Mouse (Mus musculus): ENCODE data around the gene Shc3. TPM values are rescaled to one million over a fixed set of nuclear protein-coding genes. Genes with fewer than 3 reads are reported as not detected.
A peak's percentile ranks its signal among the peaks of the same experiment; 100 is the strongest.

Shc3 gene
- polyA plus RNA-seq, 1 experiment from 2014 or later = 0.12 TPM

DNA sequence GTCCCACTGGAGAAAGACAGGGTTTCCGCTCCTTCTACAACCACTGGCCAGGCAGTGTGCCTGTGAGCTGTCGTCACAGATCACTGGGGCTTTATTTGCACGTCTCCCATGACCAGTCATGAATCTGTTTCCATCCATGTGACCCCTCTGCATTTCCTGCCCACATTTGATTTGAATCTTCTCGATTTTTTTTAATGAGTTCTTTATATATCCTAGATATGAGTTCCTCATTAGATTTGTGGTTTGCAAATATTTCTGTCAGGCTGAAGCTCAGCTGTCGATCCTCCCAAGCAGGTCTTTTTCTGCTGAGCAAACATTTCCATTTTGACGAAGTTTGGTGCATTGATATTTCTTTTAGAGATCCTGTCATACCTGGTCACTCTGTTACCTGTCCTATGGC, 171.4 kb downstream of the Shc3 start:
- Histone ChIP-seq H3K9me3 (ENCODE audit: control insufficient read depth, low read length) (peaks cover 7% of the 10 kb centered on the region; the same call in 1 of the 2 replicates), H3K27ac (ENCODE audit: low read depth, low read length) (no peak overlapping the region), H3K4me3 (ENCODE audit: low read length) (no peak overlapping the region), H3K4me2 (replicated peaks; ENCODE audit: low read depth, low read length) (no peak overlapping the region), H3K36me3 (ENCODE audit: control insufficient read depth, insufficient read depth, low read length) (no peaks in the 10 kb centered on the region), H3K4me1 (ENCODE audit: control insufficient read depth, insufficient read depth, low read length) (peaks cover 5% of the 10 kb centered on the region), H3K9ac (ENCODE audit: low read depth, low read length) (no peak overlapping the region), H3K27me3 (ENCODE audit: control insufficient read depth, insufficient read depth, low read length) (no peaks in the 10 kb centered on the region)
- 69% methylated on average over 6 of the region's 6 CpGs for WGBS
- ATAC-seq (ENCODE audit: low FRiP score, low TSS enrichment) = no peak

DNA sequence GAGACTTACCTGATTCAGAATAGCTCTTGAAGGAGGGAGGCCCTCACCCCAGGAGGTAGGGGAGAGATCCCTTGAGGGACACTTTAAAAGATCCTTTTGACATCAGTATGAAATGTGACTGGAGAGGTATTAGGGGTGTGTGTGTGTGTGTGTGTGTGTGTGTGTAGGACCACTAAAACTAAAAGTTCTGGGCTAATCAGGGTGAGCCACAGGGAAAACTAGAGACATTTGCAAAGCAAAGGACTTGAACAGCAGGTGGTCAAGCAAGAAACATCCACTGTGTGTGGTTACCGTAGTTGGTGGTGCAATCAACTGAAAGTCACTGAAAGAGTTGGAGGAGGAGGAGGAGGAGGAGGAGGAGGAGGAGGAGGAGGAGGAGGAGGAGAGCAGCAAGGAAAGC, 177.0 kb downstream of the Shc3 start:
- no peak overlapping the region for H3K4me2 ChIP-seq (replicated peaks; ENCODE audit: low read depth, low read length)
- no peak overlapping the region for H3K4me3 ChIP-seq (ENCODE audit: low read length)
- H3K9ac ChIP-seq (ENCODE audit: low read depth, low read length) = no peak overlapping the region
- 71% methylated on average over 1 of the region's 1 CpGs for WGBS
- no peaks in the 10 kb centered on the region for H3K27me3 ChIP-seq (ENCODE audit: control insufficient read depth, insufficient read depth, low read length)
- no peak for ATAC-seq (ENCODE audit: low FRiP score, low TSS enrichment)
- peaks cover 7% of the 10 kb centered on the region; the same call in 1 of the 2 replicates for H3K9me3 ChIP-seq (ENCODE audit: control insufficient read depth, low read length)
- peaks cover 9% of the 10 kb centered on the region for H3K4me1 ChIP-seq (ENCODE audit: control insufficient read depth, insufficient read depth, low read length)
- no peaks in the 10 kb centered on the region for H3K36me3 ChIP-seq (ENCODE audit: control insufficient read depth, insufficient read depth, low read length)
- H3K27ac ChIP-seq (ENCODE audit: low read depth, low read length) = no peak overlapping the region

DNA sequence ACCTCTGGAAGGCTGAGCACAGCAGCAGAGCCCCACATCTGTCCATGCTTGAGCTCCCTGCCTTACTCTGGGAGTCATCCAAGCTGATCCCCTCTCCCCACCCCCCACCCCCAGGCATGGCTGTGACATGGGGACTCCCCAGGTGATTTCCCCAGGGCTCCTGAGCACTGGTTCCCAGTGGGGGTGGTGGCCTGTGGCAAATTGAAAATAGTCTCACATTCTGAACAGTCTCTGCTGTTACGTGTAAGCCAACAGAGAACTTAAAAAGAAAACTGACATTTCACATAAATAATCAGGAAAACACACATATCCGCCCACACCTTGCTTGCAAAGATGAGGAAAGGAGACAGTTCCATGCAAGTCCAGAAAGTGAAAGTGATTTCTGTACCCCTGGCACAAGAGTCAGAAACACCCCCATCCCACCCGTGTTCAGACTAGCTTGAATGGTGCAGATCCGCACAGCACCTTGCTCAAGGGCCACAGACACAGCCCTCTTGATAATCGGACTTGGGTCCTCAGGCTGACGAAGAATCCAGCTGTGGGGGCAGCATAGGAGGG, 177.8 kb downstream of the Shc3 start:
- Histone ChIP-seq H3K27ac (ENCODE audit: low read depth, low read length) (0 out of 2 replicates have a peak overlapping the region, but pooled peaks have one; percentile 9), H3K9me3 (ENCODE audit: control insufficient read depth, low read length) (peaks cover 7% of the 10 kb centered on the region; the same call in 1 of the 2 replicates), H3K36me3 (ENCODE audit: control insufficient read depth, insufficient read depth, low read length) (no peaks in the 10 kb centered on the region), H3K4me1 (ENCODE audit: control insufficient read depth, insufficient read depth, low read length) (peaks cover 9% of the 10 kb centered on the region), H3K27me3 (ENCODE audit: control insufficient read depth, insufficient read depth, low read length) (no peaks in the 10 kb centered on the region), H3K4me3 (ENCODE audit: low read length) (no peak overlapping the region), H3K9ac (ENCODE audit: low read depth, low read length) (no peak overlapping the region), H3K4me2 (replicated peaks; ENCODE audit: low read depth, low read length) (no peak overlapping the region)
- 79% methylated on average over 6 of the region's 6 CpGs for WGBS
- no peak for ATAC-seq (ENCODE audit: low FRiP score, low TSS enrichment)

DNA sequence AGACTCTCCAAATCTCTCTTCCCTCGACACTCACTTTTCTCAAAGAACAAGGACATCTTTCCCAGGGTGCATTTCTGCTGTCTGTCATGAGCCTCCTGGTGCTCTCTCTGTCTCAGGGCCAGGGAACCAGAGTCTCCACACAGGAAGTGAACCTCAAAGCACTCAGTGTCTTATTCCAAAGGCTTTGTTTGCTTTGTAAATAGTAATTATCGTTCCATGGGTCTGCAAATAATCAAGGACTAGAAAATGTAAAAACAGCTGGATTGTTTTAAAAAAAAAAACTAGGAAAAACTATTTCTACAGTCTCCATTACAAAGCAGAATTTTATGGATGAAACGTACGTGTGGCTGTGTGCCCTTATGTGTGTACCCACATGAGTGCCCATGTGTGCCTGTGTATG, 178.8 kb downstream of the Shc3 start:
- no peaks in the 10 kb centered on the region for H3K36me3 ChIP-seq (ENCODE audit: control insufficient read depth, insufficient read depth, low read length)
- 27% methylated on average over 4 of the region's 4 CpGs for WGBS
- H3K9me3 ChIP-seq (ENCODE audit: control insufficient read depth, low read length) = peaks cover 7% of the 10 kb centered on the region; the same call in 1 of the 2 replicates
- no peak overlapping the region for H3K9ac ChIP-seq (ENCODE audit: low read depth, low read length)
- no peaks in the 10 kb centered on the region for H3K27me3 ChIP-seq (ENCODE audit: control insufficient read depth, insufficient read depth, low read length)
- H3K4me1 ChIP-seq (ENCODE audit: control insufficient read depth, insufficient read depth, low read length) = peaks cover 9% of the 10 kb centered on the region
- H3K27ac ChIP-seq (ENCODE audit: low read depth, low read length) = 0 out of 2 replicates have a peak overlapping the region, but pooled peaks have one; percentile 44
- no peak for ATAC-seq (ENCODE audit: low FRiP score, low TSS enrichment)
- H3K4me2 ChIP-seq (replicated peaks; ENCODE audit: low read depth, low read length) = no peak overlapping the region
- no peak overlapping the region for H3K4me3 ChIP-seq (ENCODE audit: low read length)

DNA sequence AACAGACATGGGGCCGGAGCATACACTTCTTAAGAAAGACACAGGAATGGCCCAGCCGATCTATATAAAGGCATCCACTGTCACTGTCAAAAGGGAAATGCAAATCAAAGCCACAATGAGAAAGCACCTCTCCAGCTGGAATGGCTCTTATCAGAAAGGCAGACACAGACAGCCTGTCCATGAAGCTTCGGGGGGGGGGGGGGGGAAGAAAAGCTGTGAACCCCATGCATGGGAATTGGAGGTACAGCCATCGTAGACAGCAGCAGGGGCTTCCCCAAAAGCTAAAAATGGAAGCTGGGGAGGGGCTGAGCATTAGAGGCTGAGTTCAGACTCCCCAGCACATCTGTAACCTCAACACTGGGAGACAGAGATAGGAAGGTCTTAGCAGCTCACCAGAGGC, 181.3 kb downstream of the Shc3 start:
- Histone ChIP-seq H3K27ac (ENCODE audit: low read depth, low read length) (no peak overlapping the region), H3K9ac (ENCODE audit: low read depth, low read length) (no peak overlapping the region), H3K4me1 (ENCODE audit: control insufficient read depth, insufficient read depth, low read length) (peaks cover 9% of the 10 kb centered on the region), H3K36me3 (ENCODE audit: control insufficient read depth, insufficient read depth, low read length) (no peaks in the 10 kb centered on the region), H3K9me3 (ENCODE audit: control insufficient read depth, low read length) (no peaks in the 10 kb centered on the region), H3K4me3 (ENCODE audit: low read length) (no peak overlapping the region), H3K4me2 (replicated peaks; ENCODE audit: low read depth, low read length) (no peak overlapping the region), H3K27me3 (ENCODE audit: control insufficient read depth, insufficient read depth, low read length) (no peaks in the 10 kb centered on the region)
- WGBS = 58% methylated on average over 4 of the region's 4 CpGs
- no peak for ATAC-seq (ENCODE audit: low FRiP score, low TSS enrichment)

DNA sequence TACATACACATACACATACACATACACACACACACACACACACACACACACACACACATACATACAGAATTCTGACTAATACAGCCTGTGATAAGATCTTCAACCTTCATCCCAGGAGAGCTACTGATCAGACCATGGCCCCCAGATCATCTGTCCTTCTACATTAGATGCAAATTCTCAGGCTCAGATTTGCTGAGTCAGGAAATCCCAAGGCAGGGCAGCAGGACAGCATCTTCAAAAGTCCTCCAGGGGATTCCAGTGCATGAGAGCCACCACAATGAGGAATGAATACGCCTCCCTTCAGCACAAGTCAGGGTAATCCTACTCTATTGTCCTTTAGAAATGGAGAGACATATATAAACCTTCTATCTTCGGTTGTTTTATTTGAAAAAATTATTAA, 184.3 kb downstream of the Shc3 start:
- Histone ChIP-seq H3K4me2 (replicated peaks; ENCODE audit: low read depth, low read length) (no peak overlapping the region), H3K9me3 (ENCODE audit: control insufficient read depth, low read length) (no peaks in the 10 kb centered on the region), H3K4me1 (ENCODE audit: control insufficient read depth, insufficient read depth, low read length) (0 out of 2 replicates have a peak, but pooled peaks cover 4% of the 10 kb centered on the region), H3K36me3 (ENCODE audit: control insufficient read depth, insufficient read depth, low read length) (no peaks in the 10 kb centered on the region), H3K9ac (ENCODE audit: low read depth, low read length) (no peak overlapping the region), H3K27me3 (ENCODE audit: control insufficient read depth, insufficient read depth, low read length) (no peaks in the 10 kb centered on the region), H3K4me3 (ENCODE audit: low read length) (no peak overlapping the region), H3K27ac (ENCODE audit: low read depth, low read length) (no peak overlapping the region)
- no peak for ATAC-seq (ENCODE audit: low FRiP score, low TSS enrichment)
- 84% methylated on average over 2 of the region's 2 CpGs for WGBS

DNA sequence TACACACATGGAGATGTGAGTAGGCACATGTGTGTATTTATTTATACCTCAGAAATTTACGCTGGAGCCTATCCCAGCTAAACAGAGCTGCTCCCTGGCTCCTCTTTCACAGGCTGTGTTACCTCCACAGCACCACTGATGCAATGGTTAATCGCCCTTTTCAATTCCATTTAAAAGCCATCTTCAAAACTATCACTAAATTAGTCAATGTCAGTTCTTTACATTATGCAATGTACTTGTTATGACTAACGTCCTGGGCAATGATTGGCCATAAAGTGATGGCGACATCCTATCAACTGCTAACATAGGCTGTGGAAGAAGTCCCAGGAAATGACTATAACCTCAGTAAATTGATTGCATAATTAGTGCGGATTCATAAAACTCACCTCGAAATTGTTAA, 187.7 kb downstream of the Shc3 start:
- Histone ChIP-seq H3K27ac (ENCODE audit: low read depth, low read length) (no peak overlapping the region), H3K9me3 (ENCODE audit: control insufficient read depth, low read length) (no peaks in the 10 kb centered on the region), H3K27me3 (ENCODE audit: control insufficient read depth, insufficient read depth, low read length) (no peaks in the 10 kb centered on the region), H3K4me3 (ENCODE audit: low read length) (no peak overlapping the region), H3K4me2 (replicated peaks; ENCODE audit: low read depth, low read length) (no peak overlapping the region), H3K9ac (ENCODE audit: low read depth, low read length) (no peak overlapping the region), H3K4me1 (ENCODE audit: control insufficient read depth, insufficient read depth, low read length) (peaks cover 22% of the 10 kb centered on the region; the same call in 1 of the 2 replicates), H3K36me3 (ENCODE audit: control insufficient read depth, insufficient read depth, low read length) (no peaks in the 10 kb centered on the region)
- ATAC-seq (ENCODE audit: low FRiP score, low TSS enrichment) = no peak
- 89% methylated on average over 6 of the region's 6 CpGs for WGBS

Other genes starting within 250 kb of the Shc3 start
- 24.9 and 51.9 TPM in 2 replicates for gene S1pr3, start 160.8 kb downstream of the Shc3 start, polyA plus RNA-seq (2014; fragmentation: Nextera tagmentation; extraction: Ambion mirVana)
- 414 and 561 TPM in 2 replicates for gene Cks2, start 75.8 kb upstream of the Shc3 start, polyA plus RNA-seq (2014; fragmentation: Nextera tagmentation; extraction: Ambion mirVana)
- 32.1 and 38.5 TPM in 2 replicates for gene Secisbp2, start 82.3 kb upstream of the Shc3 start, polyA plus RNA-seq (2014; fragmentation: Nextera tagmentation; extraction: Ambion mirVana)
- gene Sema4d, start 224.3 kb upstream of the Shc3 start, polyA plus RNA-seq (2014; fragmentation: Nextera tagmentation; extraction: Ambion mirVana) = 11.3 and 20.2 TPM in 2 replicates